ENCODE assay signal across 26 mouse cellular contexts in genomic region chr4:138816166-138816565, GRCm38 (mm10). TPM values are rescaled to one million over a fixed set of nuclear protein-coding genes. Genes with fewer than 3 reads are reported as not detected.
DNase-seq lines count a peak whose midpoint lies in the region; TF ChIP-seq lines count a peak whose summit lies in the region.
"Had no signal": no experiment of that assay in that cellular context is flagged by ENCODE, and none has a peak within 500 bp of the region (broad histone marks: within the 10 kb centered on the region; RNA-seq: fewer than 3 reads in every experiment).

No protein-coding gene starts in this region.

- DNase-seq in testis, postnatal 10 days (ENCODE audit: low spot score), result no peak
- DNase-seq in ZHBTc4 (ENCODE audit: low read depth, low spot score), result peak; percentile 80
- DNase-seq in T-cell, adult 2 months (ENCODE audit: low spot score), result no peak
- DNase-seq in urinary bladder, postnatal 14 days (ENCODE audit: low spot score), result no peak
- DNase-seq: adrenal gland, adult 8-10 months; adrenal gland, postnatal 14 days; adrenal gland, postnatal 36 days; B cell, adult 2 months; cerebellum, adult 11-12 months; cerebellum, adult 2 months; cerebellum, adult 9-10 months; cerebellum, postnatal 10 days; cerebellum, postnatal 25 days; embryo, embryonic 11 days had no signal

- H3K27me3 ChIP-seq in testis, adult 2 months (ENCODE audit: control insufficient read depth, insufficient read depth, low read length), result no peaks in the 10 kb centered on the region
- H3K27me3 ChIP-seq: embryonic facial prominence, embryonic 13.5 days; embryonic facial prominence, embryonic 15.5 days had no signal

- peaks cover 3% of the 10 kb centered on the region for H3K4me1 ChIP-seq in testis, adult 2 months (ENCODE audit: control insufficient read depth, insufficient read depth, low read length)

- no peak for TF ChIP-seq CTCF in testis, adult 2 months (IDR thresholded peaks at IDR 0.05; ENCODE audit: control insufficient read depth, insufficient read depth, insufficient replicate concordance, low read depth, low read length)

- no peaks in the 10 kb centered on the region for H3K36me3 ChIP-seq in testis, adult 2 months (ENCODE audit: control insufficient read depth, insufficient read depth, low read length)
- H3K36me3 ChIP-seq: embryonic facial prominence, embryonic 13.5 days; embryonic facial prominence, embryonic 15.5 days; forebrain, embryonic 10.5 days; forebrain, embryonic 12.5 days had no signal

- H3K4me3 ChIP-seq in testis, adult 2 months (ENCODE audit: control insufficient read depth, low read depth, low read length), result no peak overlapping the region
- H3K4me3 ChIP-seq: embryonic facial prominence, embryonic 13.5 days; embryonic facial prominence, embryonic 15.5 days; erythroblast, embryonic 14.5 days; forebrain, embryonic 10.5 days; forebrain, embryonic 12.5 days had no signal

- no peak overlapping the region for H3K27ac ChIP-seq in testis, adult 2 months (ENCODE audit: control insufficient read depth, insufficient read depth, low read depth, low read length)
- H3K27ac ChIP-seq: embryonic facial prominence, embryonic 13.5 days; embryonic facial prominence, embryonic 15.5 days; forebrain, embryonic 10.5 days; forebrain, embryonic 12.5 days had no signal

- 0 out of 2 replicates have a peak, but pooled peaks have one; percentile 12 for TF ChIP-seq POLR2A in testis, adult 2 months (IDR thresholded peaks at IDR 0.05; ENCODE audit: control insufficient read depth, low read depth, low read length)

RNA-seq across cellular contexts. Expression of gene Pla2g2d, which starts 40.6 kb away (rescaled TPM):
- 0.36 and 0.38 TPM in 2 replicates for polyA plus RNA-seq in testis, adult 2 months (2012; rRNA removed)
- polyA plus RNA-seq: erythroblast, embryonic 14.5 days; forebrain, embryonic 12.5 days had no signal

RNA-seq across cellular contexts. Expression of gene Pla2g5, which starts 47.1 kb away (rescaled TPM):
- 10.3 and 14.3 TPM in 2 replicates for polyA plus RNA-seq in testis, adult 2 months (2012; rRNA removed)
- polyA plus RNA-seq: activated CD4-positive, CD25-positive, alpha-beta regulatory T cell, adult 4 months; CD4-positive, CD25-positive, alpha-beta regulatory T cell, adult 4 months; erythroblast, embryonic 14.5 days had no signal

RNA-seq across cellular contexts. Expression of gene Gm13030, which starts 57.6 kb away (rescaled TPM):
- not detected in 2 replicates for polyA plus RNA-seq in testis, adult 2 months (2012; rRNA removed)
- polyA plus RNA-seq: activated CD4-positive, CD25-positive, alpha-beta regulatory T cell, adult 4 months; CD4-positive, CD25-positive, alpha-beta regulatory T cell, adult 4 months; cerebellum, adult 2 months; embryonic facial prominence, embryonic 11.5 days; embryonic facial prominence, embryonic 13.5 days; embryonic facial prominence, embryonic 15.5 days; erythroblast, embryonic 14.5 days; forebrain, embryonic 10.5 days; forebrain, embryonic 12.5 days; forebrain, embryonic 14.5 days; forebrain, embryonic 16.5 days; frontal cortex, adult 2 months had no signal

RNA-seq across cellular contexts. Expression of gene Pla2g2f, which starts 58.7 kb away (rescaled TPM):
- not detected in 2 replicates for polyA plus RNA-seq in testis, adult 2 months (2012; rRNA removed)
- polyA plus RNA-seq: activated CD4-positive, CD25-positive, alpha-beta regulatory T cell, adult 4 months; CD4-positive, CD25-positive, alpha-beta regulatory T cell, adult 4 months; embryonic facial prominence, embryonic 11.5 days; erythroblast, embryonic 14.5 days; forebrain, embryonic 10.5 days; forebrain, embryonic 12.5 days; forebrain, embryonic 14.5 days; forebrain, embryonic 16.5 days had no signal
